Mouse (Mus musculus): Measurements from ENCODE around the gene Tmod3.

The Tmod3 gene

DNA sequence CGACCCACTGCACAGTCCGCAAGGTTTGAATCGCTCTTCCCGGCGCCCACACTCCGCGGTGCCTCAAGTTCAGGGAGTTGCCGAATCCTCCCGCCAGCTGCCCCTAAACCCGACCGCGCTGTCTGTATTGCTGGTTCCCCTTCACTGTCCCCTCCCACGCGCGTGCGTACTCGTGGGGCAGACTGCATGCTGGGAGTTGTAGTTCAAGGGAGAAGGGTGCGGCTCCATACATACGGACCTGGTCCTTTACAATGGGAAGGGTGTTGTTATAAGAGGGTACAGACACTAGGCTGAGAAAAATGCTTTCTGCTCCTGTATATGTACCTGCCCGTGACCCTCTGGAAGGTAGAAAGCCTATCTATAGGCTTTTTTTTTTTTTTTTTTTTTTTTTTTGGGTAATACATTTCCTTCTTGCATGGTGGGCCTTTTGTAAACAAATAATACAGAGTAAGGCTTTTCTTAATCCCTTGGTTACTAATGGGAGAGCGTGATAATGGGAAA, at the start of gene Tmod3:
Tmod3 (minus strand) TSS at position 146 of the 501 bp plus-strand sequence.
- peak; percentile 96 for DNase-seq (ENCODE audit: low read depth)

DNA sequence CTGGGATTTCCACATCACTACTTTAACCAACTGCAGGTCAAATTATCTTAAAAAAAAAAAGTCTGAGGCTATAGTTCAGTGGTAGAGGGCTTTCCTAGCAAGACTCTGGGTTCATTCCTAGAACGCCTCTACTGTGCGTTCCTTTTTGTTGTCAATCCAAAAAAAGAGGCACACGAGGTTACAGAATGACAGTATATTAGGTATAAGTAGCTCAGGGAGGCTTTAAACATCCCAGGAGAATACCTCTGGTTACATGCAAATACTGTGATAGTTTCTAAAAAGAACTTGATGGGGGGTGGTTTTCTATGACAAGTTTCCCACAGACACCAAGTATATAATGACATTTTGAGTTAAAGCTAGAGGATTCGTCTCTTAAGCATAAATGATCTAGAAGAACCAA, 48.0 kb upstream of the Tmod3 start:
- DNase-seq (ENCODE audit: low read depth): no peak

DNA sequence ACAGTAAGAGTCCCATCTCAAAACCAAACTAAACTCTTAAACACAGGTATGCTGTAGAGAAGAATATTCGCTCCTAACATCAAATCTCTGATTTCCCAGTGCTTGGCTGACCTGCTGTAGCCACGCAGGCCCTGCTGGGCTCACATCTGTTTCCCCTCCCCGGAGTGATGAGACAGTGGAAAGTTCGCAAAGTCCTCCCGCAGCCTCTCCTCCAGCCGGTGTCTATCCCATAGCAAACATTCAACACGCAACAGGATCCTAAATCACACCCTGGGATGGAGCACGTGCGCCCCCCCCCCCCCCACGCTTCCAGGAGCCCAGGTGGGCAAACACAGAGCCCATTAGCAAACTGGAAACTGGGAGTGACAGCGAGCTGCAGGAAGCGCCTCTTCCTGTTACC, 42.1 kb upstream of the Tmod3 start:
- DNase-seq (ENCODE audit: low read depth): no peak

DNA sequence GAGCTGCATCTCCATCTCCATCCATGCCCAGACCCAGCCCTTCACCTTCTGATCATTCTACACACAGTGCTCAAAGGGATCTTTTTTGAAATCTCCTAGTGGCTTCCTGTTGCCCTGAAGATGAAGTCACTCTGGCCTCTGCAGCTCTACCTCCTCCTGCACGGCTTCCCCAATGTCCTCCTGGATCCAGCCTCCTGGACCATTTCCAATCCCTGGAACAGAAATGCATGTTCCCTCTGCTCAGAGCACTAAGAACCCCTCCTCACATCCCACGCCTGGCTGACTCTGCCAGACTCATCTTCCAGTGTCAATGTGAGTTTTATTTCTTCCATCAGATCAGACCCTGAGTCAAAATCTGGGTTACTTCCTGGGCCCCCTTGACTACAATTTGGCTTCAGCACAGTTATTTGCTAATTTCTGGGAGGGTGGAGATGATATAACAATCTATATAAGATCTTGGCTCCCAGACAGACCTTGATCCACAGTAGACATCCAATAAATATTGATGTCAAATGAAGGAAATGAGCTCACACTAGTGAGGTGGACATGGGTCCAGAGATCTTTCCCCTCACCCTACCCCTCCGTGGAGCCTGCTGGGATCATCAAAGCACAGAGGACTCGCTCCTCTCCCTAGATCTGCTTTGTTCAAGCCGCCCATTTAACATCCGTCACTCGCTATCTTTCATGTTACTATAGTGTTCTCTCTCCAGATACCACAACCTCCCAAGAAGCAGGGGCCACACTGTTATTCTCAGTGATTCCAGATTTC, 40.9 kb upstream of the Tmod3 start:
- DNase-seq (ENCODE audit: low read depth): no peak

DNA sequence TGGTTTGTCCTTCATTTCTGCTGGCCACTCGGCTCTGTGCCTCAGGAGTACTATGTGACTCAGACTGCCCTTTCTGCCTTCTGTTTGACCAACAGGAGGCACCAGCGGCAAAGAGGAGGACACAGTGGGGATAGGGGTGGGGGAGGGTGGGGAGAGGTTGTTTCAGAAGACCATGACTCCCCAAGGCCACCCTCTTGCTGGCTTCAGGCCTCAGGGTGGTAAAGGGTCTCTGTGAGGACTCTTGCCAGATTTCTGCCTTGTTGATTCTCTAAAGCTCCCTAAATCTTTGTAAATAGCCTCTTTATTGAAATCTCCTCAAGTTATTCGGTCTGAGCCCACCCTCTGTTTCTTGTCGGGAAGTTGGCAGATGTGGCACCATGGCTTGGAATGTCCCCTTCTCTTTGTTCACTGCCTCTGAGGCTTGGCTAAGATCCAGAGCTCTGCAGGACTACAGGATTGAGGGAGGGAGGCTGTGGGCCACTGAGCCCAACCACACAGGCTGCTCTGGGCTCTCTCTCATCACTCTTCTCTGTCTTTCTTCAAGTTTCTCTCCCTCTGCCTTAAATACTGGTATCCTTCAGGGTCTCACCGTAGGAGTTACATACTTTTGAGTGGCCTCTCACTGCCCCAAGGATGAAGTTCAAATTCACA, 39.9 kb upstream of the Tmod3 start:
- DNase-seq (ENCODE audit: low read depth): no peak

DNA sequence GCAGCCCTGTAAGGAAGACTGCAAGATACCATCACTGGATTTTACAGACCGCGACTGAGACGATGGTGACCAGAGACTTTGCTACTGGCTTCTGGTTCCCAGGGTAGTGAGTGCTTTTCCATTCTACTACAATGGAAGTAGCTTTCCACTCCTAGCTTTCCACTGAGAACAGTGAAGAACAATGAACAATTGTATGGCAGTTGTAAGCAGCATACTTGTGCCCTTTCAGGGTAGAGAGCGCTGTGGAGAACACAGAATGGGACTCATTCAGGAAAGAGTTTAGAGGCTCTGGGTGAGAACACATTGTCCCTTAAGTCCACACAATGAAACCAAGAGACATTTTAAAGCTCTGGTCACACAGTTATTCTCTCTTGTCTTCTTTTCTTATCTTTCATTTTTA, 38.1 kb upstream of the Tmod3 start:
- no peak for DNase-seq (ENCODE audit: low read depth)

DNA sequence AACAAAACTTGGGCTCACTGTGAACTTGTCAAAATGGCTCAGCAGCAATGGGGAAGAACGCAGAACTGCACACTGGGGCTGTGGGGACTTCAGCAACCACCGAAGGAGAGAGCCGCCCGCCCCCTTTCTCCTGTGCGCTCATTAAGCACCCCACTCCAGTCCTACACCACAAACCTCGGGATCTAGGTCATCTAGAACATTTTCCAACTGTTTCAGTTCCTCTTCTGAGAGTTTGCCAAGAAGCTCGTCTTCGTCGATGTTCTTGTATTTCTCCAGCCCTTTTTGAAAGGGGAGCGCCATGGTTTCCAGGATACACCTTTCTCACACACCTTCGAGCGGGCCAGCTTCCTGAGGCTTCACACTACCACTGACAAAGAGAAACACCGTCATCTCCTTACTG, 37.6 kb upstream of the Tmod3 start:
- DNase-seq (ENCODE audit: low read depth): no peak

DNA sequence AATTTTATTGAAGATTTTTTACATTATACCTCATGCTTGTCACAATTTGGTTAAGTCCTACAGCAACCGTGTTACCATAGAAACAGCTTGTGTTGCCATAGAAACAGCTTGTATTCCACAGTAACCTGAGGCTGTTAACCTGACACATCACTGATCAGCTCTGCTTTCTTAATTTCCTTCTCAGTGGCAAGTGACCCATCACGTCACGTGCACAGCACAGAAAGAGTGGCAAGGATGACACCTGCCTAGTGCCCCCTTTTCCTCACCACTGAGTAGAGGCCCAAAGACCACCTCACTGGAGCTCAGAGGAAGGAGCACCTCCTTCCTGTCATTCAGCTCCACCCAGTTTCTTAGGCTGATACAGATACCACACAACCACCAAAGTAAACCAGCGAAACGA, 34.0 kb upstream of the Tmod3 start:
- DNase-seq (ENCODE audit: low read depth): peak; percentile 7

DNA sequence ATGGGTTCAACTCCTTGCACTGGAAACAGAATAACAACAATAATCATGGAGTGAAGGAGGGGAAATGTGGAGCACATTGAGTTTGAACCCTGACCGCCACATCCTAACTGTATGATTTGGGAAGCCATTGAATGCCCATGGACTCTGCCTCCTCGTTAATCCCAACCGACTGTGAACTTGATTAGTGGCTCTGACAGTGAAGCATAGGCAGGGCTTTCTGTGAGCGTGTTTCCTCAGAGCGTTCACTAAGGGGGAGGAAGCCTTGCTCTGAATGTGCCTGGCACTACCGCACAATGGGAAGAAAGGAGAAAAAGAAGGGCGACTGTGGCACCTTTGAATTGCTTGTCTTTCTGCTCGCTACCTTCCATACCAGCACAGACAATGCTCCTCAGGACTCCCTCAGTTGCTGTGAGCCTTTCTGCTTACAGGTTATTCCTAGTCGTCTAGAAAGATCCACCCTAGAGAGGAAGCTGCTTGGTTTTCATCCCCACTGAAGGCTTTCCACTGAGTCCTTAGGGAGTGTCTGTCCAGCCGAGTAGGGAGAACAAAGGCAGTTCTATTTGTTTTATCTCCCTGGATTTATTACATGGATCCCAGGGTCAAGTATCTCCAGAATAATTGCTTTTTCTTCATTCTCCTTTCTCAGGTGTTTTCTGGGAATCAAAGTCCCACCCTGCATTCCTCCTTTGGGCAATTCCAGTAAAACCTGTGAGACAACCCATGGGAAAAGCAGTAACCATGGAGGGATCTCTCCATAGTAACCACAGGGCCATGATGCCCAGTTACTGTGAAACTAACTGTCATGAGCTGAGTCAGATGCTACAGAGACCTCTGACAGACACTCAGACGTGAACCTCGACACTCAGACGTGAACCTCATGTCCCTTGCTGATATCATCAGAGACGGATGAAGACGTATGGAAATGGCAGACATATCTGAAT, 30.7 kb upstream of the Tmod3 start:
- no peak for DNase-seq (ENCODE audit: low read depth)

DNA sequence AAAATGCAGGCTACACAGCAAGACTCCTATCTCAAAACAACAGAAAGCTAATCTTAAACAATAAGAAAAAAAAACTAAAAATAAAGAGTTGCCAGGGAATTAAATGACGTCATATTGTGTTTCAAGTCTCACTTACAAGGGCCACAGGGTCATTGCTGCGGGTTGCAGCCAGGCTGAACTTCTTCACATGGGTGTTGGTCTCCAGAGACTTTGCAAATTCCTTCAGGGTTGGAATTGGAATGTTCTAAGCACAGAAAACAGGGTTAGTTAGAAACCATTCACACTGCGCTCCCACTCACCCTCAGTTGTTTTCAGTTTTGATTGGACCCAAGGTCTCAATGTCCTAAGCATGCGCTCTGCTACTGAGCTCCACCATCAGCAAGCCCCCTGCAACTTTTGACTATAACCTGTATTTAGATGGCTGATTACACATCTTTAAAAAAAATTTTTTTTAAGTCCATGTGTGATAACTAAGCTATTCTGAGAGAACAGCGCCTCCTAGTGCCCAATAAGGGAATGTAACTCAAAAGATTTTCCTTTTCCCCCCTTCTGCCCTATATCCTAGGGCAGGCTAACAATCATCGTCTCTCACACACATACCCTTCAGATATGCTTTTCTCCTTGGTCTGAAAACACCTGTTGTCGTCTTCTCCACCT, 22.4 kb upstream of the Tmod3 start:
- DNase-seq (ENCODE audit: low read depth): peak; percentile 71

DNA sequence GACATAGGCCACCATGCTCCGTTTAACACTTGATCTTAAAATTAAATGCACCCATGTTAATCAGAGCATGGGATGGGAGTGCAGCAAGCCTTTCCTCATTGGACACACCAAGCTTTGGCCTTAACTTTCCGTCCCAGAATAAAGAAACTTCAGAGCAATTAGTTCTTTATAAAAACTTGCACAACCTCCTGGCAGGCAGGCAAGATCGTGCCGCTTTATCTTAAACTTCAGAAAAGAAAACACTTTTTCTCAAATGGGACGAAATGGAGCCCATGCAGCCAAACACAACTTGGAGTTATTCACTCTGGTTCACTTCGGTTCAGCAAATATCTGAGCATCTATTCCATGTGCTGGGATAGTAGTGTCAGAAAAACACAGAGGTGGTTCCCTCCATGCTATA, 19.9 kb upstream of the Tmod3 start:
- DNase-seq (ENCODE audit: low read depth): no peak

DNA sequence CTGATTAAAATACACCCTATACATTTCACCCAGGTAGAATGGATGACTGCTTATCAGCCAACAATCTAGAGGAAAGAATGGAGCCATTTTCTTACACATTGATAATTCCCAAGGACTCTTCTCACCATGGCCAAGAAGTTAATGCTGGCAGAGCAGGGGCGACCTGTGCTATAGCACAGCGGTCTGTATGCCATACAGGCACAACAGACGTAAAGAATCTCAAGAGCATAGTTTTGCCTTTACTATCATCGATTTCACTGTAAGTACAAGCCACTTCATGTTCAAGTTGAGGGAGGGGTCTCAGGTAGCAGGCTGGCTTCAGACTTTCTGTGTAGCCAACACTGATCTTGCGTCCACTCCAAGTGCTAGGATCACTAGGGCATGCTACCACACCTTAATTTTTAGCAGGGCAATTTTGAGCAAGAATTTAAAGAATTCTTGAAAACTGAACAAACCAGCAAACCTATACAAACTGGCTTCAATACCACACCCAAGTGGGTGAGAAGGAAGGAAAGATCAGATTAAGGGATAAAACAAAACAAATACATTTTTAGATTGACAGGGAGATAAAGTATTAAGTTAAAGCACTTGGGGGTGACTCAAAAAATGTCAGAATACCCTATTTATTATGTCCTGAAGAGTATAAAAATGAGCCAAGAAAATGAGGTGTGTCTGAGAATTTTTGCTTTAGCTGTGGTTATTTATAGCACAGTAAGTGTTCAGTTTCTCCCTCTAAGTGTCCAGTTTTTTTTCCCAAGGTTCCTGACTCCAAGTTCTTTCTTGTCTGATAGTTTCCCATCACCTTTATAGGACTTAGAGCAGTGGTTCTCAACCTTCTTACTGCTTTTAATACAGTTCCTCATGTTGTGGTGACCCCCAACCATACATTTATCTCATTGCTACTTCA, 11.8 kb upstream of the Tmod3 start:
- DNase-seq (ENCODE audit: low read depth): no peak

DNA sequence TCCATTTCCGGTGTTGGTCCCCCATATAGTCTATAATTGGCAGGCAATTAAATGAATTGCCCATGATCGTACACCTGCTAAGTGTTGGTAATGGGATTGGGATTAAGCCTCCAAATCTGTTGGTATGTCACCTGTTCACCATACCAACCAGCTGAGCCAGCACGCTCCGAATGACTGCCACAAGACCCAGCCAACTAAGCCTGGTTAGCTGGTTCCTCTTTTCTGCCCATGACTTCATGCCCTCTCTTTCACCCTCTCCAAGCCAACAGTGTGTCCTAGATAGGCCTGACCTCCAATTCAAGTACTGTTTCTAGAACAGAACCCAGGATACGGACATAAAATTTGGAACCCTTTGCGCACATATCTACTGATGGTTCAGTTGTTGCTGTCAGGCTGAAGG, 8.9 kb upstream of the Tmod3 start:
- DNase-seq (ENCODE audit: low read depth): no peak

DNA sequence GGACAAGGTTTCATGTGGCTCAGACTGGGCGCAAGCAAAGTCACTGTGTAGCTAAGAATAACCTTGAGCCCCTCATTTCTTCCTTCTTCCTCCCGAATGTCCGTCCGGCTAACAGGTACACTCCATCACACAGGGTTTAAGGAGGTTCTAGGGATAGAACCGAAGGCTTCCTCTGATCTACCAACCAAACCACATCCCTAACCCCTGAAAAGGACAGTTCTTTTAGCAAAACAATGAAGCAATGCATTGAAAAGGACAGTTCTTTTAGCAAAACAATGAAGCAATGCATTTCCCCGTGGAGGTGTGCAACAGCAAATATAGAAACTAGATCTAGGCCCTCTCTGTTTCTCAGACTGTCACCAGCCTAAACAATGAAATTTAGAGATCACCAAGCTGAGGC, 5.4 kb upstream of the Tmod3 start:
- DNase-seq (ENCODE audit: low read depth): no peak

DNA sequence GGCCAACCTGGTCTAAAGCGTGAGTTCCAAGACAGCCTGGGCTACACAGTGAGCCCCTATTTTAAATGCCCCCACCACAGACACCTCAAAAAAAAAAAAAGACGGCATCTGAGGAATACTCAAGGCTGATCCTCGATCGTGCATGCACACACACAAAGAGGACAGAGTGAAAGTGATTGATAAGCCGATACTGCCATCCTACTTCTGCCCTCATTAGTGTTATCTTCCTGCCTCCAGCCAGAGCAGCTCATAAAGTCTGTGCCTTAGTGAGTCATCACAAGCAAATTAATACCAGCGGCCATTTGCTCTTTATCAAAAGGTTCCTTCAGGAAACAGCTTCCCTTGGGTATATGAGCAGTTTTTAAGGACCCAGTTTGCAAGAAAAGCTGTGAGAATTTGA, 4.2 kb upstream of the Tmod3 start:
- DNase-seq (ENCODE audit: low read depth): no peak

DNA sequence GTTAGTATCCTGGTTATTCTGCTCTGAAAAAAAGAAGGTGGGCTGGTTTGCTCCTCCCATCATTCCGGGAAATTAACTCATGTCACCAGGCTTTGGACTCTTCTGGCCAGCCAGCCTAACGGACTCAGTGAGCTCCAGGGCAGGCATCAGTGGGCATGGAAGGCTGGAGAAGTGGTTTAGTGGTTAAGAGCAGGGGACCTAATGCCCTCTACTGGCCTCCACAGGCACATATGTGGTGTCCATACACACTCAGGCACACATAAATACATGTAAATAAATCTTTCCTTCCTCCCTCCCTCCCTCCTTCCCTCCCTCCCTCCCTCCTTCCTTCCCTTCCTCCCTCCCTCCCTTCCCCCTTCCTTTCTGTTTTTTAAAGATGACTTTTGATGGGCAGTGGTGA, 3.7 kb upstream of the Tmod3 start:
- no peak for DNase-seq (ENCODE audit: low read depth)

DNA sequence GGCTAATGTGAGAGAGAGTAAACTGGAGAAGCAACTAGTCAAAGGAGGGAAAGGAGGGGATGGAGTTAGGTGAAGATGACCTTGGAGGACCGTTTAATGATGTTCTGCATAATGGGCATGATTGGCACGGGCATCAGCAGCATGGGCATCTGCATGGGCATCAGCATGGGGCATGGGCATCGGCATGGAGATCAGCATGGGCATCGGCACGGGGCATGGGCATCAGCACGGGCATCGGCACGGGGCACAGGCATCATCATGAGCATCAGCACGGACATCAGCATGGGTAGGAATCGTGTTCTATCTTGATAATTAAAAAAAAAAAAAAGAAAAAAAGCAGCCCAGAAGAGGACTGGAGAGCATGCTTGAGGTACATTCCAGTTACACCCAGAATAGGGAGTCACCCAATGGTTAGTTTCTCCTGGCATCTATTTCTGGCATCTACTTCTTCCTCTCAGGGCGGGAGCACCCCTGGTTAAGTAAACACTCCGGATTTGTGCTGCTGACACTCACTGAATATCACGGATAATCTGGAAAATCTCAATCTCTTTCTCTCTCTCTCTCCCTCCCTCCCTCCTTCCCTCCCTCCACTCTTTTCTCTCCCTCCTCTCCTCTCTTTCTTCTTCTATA, 1.7 kb upstream of the Tmod3 start:
- DNase-seq (ENCODE audit: low read depth): no peak

DNA sequence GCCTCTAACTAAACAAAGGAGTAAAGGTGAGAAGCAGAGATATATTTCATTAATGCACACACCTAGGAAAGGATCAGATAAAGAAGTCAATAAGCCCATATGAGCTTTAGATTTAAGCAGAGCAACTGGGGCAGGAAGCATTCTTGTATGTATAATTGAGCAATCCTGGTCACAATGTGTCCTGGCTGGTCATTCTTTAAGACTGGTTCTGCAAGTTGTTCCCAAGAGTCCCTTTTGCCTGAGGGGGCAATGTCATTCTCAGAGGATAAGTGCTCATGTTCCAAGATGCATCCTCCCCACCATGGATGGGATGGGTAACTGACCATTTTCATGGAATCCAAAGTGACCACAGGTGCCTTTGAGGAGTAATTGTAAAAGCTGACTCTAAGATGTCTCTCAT, 896 bp upstream of the Tmod3 start:
- no peak for DNase-seq (ENCODE audit: low read depth)

DNA sequence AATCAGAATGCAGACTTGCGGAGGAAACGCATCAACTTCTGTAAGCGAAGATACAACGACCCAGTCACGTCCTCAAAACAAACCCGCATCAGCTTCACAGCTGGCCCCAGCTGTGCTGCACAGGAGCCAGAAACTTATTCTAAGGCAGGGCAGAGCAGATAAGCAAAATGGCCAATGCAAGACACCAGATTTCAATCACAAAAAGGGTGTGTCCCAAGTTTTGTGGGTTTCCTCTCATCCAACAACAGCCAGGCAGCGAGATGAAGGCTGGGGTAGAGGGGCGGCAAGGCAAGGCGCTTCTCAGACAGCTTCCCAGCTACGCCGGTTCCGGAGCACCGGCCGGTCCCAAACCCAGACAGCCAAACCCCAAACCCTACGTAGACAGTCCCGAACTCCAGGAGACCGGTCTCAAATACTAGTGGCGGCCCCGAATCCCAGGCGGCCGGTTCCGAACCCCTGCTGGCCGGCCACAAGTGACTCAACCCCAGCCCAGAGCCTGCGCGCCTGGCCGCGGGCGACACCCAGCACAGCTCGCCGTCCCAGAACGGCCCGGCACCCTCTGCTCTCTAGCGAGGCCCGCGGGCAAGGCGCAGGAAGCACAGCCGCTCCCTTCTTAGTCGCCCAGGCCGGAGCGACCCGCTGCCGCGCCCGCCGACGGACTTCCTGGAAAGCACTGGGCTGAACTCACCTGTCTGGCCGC, 495 bp downstream of the Tmod3 start:
- DNase-seq (ENCODE audit: low read depth): peak; percentile 77

DNA sequence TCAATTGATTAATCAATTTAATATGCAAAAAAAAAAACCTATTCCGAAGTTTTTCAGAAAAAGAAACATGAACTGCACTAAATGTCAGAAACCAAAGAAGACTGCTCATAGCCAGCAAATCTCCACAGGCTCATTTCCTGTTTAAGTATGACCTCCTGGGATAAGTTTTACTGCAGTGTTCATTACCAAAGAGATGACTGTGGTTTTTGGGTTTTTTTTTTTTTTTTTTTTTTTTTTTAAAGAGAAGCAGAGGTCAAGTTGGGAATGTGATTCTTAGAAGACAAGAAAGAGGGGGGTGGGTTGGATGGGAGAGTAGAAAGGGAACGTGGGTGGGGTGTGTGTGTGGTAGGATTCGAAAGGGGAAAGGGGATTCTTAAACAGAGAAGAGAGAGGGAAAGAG, 1.1 kb downstream of the Tmod3 start:
- DNase-seq (ENCODE audit: low read depth): no peak

Measured in induced T-regulatory cell, adult 2 months (primary cell).